Mouse (Mus musculus) naive thymus-derived CD4-positive, alpha-beta T cell, adult 2 months (primary cell): ENCODE data around the gene Osm.

Experiments used
- DNase-seq: peaks from one replicate; pipeline ENCODE4 v3.0.0-alpha.2; 2011; ENCODE audit warnings: low read depth

The Osm gene

DNA sequence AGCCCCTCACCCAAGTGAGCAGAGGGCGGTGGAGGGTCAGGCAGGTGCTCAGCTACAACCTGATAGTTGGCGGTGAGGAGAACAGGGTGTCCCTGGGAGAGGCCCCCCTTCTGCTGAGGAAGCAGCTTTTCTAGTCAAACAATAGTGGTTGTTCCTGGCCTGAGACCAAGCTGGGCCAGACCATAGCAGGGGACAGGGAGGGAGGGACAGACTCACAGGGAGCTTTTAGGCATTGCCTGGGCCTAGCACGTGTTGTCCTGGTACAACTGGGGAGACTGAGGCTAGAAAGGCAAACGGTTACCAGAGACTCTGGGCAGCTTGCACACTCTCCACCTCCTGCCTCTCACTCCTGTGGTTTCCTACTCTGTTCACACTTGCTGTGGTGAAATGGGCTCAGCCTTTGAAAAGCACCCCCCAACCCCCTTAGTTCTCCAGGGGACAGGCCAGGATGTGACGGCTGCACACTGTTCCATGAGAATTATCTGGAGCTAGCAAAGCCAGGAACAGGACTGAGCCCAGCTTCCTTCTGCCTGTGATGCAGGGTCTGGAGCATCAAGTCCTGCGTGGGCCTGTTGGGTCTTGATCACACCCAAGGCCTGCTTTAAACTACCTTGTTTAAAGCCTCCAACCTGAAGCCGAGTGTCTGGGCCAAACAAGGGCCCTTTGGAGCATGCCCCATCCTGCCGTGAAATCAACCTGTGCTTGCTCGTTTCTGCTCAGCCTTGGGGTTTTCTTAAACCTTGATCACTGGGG lies 19.8 kb upstream of the Osm start:
- DNase-seq = no peak

DNA sequence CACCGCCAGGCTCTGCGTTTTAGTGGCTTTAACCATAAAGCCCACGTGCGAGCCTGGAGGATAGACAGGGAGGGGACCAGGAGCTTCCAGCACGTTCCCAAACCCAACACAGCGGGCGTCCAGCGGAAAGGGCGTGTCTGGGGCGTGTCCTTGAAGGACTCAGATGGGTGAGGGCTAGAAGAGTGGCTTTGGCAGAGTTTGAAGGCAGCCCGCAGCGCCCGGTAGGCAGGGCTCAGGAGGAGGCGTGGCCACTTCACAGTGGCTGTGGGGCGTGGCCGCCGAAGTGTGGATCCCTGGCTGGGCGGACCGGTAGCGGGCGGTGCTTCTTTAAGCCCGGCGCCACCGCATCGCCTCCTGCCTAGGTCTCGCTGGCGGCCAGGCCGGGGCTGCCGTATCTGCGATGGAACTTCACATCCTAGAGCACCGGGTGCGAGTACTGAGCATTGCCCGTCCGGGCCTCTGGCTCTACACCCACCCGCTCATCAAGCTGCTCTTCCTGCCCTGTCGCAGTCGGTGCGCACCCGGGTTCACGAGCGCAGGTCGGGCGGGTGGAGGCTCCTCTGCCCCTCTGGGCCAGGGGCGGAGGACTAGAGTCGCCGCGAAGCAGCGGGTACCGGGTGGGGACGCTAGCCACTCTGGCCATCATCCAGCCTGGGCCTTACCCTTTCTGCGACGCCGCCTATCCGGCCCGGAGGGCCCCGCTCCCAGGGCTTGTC lies 18.1 kb upstream of the Osm start, which contains the start of gene Castor1:
Gene Castor1 (plus strand): TSS at position 312 of the 716 bp plus-strand sequence.
- peak; percentile 93 for DNase-seq

DNA sequence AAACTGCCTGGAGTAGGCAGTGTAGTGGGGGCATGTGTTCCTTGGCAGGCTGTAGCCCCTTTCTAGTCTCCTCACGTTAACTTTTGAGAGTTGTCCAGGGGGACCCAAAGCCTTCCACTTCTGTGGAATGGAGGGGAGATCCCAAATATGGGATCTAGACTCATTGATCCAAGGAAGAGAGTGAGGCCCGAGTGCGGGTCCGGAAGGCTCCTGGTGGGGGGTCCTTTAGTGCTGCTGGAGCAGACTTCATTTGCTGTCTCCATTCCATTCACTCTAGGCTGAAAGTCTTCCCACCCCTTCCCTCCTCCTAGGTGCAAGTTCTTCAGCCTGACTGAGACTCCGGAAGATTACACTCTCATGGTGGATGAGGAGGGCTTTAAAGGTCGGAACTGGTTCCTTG lies 17.6 kb upstream of the Osm start:
- DNase-seq = peak; percentile 26

DNA sequence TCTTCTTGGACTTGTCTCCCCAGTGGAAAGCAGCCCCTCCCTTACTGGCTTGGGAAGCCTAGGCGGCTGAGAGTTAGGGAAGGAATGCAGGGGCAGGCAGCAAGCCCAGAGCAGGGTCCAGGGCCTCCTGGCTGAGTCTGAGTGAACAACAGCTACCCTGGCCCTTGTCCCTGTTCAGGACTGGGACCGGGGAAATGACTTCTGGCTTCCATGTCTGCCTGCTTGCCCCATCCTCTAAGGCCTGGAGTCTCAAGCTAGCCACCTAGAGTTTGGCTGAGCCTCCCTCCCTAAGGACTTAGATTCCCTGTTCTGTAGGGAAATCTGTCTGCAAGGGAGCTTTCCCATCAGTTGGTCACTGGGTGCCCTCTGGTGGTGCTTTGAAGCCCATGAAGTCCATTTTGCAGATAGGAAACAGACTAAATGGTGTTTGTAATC lies 16.9 kb upstream of the Osm start:
- DNase-seq = peak; percentile 62

DNA sequence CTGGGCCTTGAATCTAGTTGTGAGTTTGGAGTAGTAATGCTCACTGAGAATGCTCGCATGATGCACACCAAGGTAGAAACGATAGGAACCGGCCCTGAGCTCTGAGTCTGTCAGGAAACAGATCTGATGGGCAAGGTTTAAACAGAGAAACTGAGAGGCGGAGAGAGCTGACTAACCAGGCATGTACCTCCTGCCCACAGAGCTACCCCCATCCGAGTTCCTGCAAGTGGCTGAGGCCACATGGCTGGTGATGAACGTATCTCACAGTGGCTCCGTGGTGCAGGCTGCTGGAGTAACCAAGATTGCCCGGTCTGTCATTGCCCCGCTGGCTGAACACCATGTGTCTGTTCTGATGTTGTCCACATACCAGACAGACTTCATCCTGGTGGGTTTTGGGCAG lies 16.3 kb upstream of the Osm start:
- DNase-seq = no peak

DNA sequence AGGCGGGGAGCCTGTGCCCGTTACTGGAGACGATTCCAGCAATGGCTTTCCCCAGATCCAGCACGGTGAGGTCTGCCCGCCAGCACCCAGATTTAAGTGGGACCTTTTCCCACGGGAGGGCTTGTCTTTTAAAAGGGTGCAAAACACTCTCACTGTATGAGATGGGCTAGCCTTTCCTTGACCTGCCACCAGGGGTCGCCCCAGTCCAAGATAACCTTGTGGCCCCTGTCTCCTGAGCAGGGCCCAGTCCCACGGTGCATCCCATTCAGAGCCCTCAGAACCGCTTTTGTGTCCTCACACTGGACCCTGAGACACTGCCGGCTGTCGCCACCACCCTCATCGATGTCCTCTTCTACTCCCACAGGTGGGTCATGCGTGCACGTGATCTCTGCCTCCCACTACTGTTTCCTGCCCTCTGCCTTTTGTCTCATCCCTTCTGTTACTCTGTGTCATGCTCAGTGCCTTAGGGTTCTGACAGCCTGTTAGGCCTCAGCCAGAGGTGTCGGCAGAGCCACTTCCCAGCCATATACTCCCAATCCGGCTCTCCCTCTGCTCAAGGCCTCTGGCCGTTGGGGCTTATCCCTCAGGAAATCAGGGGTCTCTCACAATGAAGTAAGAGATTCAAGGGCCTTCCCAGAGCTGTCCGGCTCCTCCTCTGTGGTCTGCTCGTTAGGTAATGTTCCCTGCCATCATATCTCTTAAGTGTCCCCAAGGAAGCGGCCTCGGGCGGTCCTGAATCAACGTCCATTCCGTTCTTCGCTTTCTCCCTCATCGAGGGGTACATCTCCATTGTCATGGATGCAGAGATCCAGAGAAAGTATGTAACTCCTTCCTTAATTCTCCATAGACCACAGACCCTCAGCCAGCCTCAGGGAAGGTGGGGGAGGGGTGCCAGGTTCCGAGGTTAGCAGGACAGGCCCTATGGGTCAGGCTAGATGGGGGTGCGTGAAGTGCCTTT lies 15.5 kb upstream of the Osm start:
- peak; percentile 91 for DNase-seq

DNA sequence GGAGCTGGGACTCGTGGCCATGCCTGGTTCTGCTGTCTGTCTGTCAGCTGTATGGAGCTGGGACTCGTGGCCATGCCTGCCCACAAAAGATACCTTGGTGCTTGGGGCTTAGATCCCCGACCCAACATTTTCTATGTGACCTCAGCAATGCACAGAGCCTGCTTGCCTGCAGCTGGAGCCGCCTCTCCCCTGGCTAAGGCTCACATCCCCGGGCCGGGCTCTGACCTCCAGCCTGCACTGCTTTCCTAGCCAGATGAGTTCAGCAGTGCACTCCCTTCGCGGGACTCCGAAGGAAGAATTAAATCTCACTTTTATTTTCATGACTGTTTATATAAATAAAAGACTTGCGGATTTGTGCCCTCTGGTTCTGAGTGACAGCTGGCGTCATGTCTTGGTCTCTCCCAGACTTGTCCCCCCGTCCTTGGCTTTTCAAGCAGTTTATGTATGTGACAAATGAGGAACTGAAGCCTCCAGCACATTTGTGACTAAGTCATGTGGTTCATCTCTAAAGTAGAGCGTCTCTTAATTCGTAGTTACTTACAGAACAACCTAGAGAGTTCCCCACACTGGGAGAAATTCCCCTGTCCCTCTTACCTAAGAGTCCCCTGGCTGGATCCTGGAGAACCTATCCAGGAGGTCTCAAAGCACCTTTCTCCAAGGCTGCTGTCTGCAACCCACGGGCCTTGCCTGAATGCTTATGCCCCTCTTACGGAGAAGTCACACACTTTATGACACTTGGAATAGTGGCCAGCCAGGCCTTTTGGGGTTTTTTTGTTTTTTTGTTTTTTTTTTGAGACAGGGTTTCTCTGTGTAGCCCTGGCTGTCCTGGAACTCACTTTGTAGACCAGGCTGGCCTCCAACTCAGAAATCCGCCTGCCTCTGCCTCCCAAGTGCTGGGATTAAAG lies 13.9 kb upstream of the Osm start:
- no peak for DNase-seq

DNA sequence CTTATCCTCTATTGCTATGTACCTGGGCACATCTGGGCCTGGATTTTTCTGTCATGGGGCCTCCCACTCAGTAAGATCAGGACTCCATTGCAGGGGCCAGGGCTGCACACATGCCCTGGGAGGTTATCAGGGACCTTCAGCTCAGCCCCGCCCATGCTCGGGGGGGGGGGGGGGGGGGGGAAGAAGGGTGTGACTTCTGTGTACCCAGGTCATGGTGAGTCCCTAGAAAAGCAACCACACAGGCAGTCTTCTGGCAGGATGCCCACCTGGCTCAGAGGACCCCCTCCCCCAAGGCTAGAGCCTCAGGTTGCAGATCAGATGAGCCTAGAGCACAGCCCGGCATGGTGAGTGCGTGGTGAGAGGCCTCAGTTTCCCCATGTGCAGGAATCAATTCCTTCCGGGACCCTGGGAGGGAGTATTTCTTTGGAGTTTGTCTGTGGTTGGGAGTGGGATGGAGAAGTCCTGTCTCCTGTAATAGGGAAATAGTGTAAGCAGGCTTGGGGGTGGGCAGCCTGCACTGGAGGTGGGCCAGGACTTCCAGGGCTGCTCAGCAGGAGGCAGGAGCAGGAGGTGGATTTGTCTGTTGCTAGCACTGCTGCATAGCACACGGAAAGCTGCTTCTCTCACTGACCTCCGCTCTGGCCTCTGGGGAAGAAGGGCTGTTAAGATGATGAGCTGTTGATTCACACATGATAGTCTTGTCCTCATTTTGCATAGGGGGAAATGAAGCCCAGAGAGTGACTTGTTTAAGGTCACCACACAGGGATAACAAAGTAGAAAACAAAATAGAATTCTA lies 12.6 kb upstream of the Osm start:
- DNase-seq = no peak

DNA sequence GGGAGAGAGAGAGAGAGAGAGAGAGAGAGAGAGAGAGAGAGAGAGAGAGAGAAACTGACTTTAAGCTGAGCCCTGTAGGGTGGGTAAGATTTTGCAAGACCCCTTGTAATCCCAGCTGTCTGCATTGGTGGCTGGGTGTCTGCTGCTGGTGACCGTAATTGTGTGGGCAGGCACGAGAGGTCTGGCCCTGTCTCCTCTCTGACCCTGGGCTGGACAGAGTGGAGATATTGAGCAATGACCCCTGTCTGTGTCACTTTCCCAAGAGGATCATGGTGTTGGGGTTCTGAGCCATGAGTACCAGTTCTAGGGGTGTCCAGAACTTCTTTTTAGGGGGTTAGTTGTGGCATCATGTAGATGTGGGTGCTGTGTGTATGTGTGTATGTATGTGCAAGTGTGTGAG lies 12.0 kb upstream of the Osm start:
- no peak for DNase-seq

DNA sequence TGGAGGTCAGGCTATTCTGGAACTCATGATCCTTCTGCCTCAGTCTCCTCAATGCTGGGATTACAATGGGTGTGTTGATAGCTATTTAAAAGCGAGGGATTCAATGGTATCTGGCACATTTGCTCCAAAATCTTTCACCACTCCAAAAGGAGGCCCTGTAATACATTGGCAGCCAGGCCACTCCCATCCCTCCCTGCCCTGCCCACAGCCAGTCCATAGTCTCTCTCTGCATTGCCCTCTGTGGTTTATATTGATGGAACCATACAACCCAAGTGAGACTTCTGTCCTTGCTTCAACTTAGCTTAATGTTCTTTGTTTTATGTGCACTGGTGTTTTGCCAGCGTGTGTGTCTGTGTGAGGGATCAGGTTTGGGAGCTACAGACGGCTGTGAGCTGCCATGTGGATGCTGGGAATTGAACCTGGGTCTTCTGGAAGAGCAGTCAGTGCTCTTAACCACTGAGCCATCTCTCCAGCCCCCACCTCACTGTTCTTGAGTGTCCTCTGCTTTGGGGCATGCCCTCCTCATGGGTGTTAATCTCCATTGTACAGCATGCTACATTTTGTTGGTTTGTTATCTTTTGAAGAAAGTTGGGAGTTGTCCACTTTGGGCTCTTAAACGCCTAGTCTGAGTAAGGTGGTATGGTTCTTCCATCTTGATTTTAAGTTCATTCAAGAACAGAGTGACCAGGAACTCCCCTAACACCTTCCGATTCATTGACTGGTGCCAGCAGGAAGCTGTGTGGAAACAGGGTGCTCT lies 9.5 kb upstream of the Osm start:
- DNase-seq = no peak

DNA sequence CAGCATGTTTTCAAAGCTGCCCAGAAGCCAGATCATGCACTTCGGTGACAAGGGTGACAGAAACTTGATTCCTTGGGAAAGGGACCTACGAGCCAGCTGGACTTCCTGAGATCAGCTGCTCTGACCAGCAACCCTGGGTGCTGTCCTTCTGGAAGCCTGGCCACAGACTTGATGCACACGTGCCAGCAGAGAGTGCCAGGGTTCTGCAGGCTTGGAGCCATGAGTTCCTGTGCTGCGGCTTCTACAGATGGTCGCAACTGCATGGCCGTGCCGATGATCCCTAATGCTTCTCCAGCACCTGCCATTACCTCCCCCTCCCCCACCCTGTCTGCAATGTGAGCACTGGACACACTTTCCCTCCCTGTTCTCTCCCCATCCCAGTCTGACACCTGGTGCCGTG lies 7.8 kb upstream of the Osm start:
- DNase-seq = no peak

DNA sequence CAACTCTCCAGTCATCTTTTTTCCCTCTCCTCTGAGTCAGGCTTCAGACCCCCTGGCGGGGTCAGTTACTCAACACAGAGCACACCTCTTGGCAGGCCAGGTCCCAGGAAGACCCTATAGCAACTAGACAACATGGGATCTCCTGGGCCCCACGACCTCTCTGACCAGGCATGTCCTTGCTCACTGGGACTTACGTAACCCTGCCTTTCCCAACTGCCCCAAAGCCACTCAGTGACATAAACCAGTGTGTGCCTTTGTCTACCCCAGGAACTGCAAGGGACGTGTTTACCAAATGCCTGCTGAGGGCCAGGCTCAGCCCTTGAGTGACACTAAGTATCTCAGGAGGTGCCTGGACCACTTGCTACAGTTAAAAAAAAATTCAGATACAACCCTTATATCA lies 6.4 kb upstream of the Osm start:
- no peak for DNase-seq

DNA sequence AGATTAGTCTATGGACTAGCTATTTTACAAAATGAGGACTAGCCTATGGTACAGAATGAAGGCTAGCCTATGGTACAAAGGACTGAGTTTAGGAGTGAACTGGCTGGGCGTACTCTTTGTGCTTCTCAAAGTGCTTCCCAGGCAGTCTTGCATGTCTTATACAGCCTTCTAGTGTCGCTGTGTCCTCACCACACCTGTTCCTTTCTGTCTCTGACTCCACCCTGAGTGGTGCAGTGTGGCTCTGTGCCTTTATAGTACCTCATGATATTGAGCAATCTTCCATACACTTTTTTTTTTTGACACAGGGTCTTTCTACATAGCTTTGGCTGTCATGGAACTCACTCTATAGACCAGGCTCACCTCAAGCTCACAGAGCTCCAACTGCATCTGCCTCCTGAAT lies 4.8 kb upstream of the Osm start:
- no peak for DNase-seq

DNA sequence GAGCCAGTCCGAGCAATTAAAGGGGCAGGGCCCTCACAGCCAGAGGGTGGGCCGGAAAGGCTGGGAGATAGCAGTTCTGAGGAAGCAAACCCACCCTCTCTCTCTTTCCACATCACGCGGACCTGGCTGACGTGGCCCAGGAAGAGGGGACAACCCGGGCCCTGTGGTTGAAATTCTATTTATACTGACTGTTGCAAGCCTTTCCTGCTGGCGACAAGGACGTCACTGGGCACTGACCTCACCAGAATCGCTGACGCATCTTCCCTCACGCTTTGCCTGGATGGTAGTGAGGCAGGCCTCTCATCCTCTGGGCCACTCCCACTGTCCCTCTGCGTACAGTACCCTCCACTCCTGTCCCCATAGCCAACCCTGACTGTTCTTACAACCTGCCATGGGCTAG lies 3.6 kb upstream of the Osm start:
- DNase-seq = no peak

DNA sequence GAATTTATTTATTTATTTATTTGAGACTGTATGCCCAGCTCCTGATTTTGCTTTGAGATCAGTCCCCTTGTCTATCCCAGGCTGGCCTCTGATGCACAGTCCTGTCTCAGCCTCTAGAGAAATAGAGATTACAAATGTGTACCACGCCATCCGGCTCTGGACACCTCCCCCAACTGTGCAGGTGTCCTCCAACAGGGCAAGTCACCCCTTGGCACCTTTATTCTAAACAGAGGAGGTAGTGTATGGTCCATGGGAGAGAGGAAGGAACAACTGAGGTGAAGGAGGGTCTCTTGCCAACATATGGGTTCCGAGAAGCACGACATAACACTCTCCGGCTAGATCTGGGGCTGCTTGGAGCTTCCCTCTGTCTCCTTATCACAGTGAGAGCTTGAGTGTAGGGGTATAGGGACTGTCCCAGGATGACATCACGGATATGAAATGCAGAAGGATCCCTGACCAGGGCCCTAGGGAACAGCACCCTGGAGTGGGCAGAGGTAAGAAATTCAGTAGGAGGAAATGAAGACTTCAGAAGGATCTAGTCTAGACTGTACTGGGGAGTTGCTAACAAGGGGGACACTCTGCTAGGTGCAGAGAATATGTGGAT lies 1.1 kb upstream of the Osm start:
- no peak for DNase-seq

DNA sequence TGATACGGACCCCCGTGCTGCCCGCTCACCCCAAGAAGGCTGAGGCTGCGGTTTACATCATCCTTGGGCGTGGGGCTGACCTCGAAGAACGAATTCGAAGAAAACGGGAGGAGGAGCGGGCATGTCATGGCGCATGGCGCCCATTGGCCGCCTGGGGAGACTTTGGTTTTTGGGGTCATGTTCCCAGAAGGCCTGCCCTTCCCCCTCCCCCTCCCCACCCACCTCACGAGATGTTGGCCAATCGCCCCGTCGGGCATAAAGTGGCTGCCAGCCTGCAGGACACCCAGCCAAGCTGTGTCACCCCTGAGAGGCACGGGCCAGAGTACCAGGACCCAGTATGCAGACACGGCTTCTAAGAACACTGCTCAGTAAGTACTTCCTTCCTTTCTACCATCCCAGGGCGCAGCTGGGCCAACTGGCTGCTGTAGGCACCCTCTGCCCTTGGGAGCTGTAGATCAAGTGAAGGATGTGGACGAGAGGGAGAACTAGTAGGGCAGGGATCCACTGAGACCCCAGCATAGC lies 387 bp downstream of the Osm start:
- peak; percentile 53 for DNase-seq

DNA sequence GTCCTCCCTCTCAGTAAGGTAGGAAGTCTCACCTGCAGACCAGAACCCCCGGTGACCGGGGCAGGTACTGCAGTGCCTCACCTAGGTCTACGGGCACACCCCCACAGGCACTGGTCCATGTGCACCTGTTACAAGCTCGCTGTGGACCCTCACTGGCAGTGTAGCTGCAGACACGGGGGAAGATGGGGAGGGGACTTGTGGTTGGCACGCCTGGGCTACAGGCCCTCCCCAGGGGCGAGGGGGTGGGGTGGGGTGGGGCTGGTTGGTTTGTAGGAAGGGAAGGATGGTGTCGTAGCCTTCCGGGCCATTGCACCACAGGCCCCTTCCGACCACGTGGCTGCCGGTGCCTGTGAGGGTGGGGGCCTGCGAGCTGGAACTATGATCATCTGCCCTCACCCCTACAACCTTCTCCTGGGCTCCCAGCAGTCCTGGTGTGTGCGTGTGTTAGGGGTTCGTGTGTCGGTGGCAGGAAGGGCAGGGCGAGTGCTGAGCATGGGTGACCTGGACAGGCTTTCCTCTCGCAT lies 1.2 kb downstream of the Osm start:
- peak; percentile 81 for DNase-seq

DNA sequence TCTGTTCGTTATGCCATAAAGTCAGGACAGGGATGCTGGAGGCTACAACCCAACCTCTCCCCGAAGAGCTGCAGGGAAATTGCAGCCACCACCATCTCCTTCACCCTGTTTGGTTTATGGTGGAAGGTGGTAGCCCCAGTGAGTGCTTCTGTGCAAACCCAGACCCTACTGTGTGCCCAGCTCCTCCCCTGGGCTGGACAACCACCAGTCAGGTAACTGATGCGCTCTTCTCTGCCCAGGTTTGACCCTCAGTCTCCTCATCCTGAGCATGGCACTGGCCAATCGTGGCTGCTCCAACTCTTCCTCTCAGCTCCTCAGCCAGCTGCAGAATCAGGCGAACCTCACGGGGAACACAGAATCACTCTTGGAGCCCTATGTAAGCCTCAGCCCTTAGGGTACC lies 1.9 kb downstream of the Osm start:
- no peak for DNase-seq

DNA sequence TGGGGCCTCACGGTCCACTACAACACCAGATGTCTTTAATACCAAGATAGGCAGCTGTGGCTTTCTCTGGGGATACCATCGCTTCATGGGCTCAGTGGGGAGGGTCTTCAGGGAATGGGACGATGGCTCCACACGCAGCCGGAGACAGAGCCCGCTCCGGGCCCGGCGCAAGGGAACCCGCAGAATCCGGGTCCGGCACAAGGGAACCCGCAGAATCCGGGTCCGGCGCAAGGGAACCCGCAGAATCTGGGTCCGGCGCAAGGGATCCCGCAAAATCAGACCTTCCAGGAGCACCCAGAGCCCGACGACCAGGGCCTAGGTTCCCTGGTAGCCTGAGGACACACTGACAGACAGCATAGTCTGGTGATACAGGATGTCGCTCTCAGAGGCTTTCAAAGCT lies 3.5 kb downstream of the Osm start:
- no peak for DNase-seq
